ENCODE assay signal across 8 mouse cellular contexts in genomic region chr4:126296617-126297101, GRCm38 (mm10). TPM values are rescaled to one million over a fixed set of nuclear protein-coding genes. Genes with fewer than 3 reads are reported as not detected.
A peak's percentile ranks its signal among the peaks of the same experiment; 100 is the strongest.
DNase-seq lines count a peak whose midpoint lies in the region; ATAC-seq and TF ChIP-seq lines count a peak whose summit lies in the region.

No protein-coding gene starts in this region.

- peak overlapping the region; percentile 68 for H3K9ac ChIP-seq in hindbrain, embryonic 13.5 days
- H3K9ac ChIP-seq in limb, embryonic 15.5 days, result peak overlapping the region; percentile 5; the same call in 1 of the 2 replicates
- peak overlapping the region; percentile 65 for H3K9ac ChIP-seq in midbrain, embryonic 16.5 days (ENCODE audit: low read depth, low read length)

- H3K27ac ChIP-seq in gastrocnemius, adult 2 months, result peak overlapping the region; percentile 81
- H3K27ac ChIP-seq in hindbrain, embryonic 13.5 days, result no peak overlapping the region
- H3K27ac ChIP-seq in limb, embryonic 15.5 days, result peak overlapping the region; percentile 82
- no peak overlapping the region for H3K27ac ChIP-seq in midbrain, embryonic 16.5 days (ENCODE audit: low read length)

- peak; percentile 33 to 37 for DNase-seq in frontal cortex, postnatal 36 days (ENCODE audit: low spot score in 2 of 2)
- DNase-seq in frontal cortex, postnatal 10 days (ENCODE audit: low spot score in 2 of 2), result no peak
- DNase-seq in cerebellum, adult 8-10 months, result peak; percentile 73
- DNase-seq in gastrocnemius, adult 2 months, result peak; percentile 91
- DNase-seq in urinary bladder, postnatal 14 days (ENCODE audit: low spot score), result peak; percentile 74

- under 1% methylated on average over 34 of the region's 34 CpGs for WGBS in hindbrain, embryonic 13.5 days
- WGBS in limb, embryonic 15.5 days, result under 1% methylated on average over 34 of the region's 34 CpGs
- WGBS in midbrain, embryonic 16.5 days, result 2% methylated on average over 34 of the region's 34 CpGs

- H3K4me2 ChIP-seq in hindbrain, embryonic 13.5 days, result peak overlapping the region; percentile 67
- H3K4me2 ChIP-seq in limb, embryonic 15.5 days, result peak overlapping the region; percentile 51
- peak overlapping the region; percentile 71 for H3K4me2 ChIP-seq in midbrain, embryonic 16.5 days (ENCODE audit: low read length)

- intact Hi-C loops in gastrocnemius, adult 2 months (cut with DNase I), result no loop called here

- H3K36me3 ChIP-seq in hindbrain, embryonic 13.5 days, result no peaks in the 10 kb centered on the region
- peaks cover 12% of the 10 kb centered on the region; the same call in 1 of the 2 replicates for H3K36me3 ChIP-seq in limb, embryonic 15.5 days
- H3K36me3 ChIP-seq in midbrain, embryonic 16.5 days (ENCODE audit: control insufficient read depth, insufficient read depth, low read length), result no peaks in the 10 kb centered on the region

- 0 out of 2 replicates have a peak, but pooled peaks have one; percentile 12 for ATAC-seq in hindbrain, embryonic 13.5 days (ENCODE audit: low FRiP score)
- ATAC-seq in limb, embryonic 15.5 days (ENCODE audit: insufficient number of reproducible peaks, low FRiP score, low TSS enrichment, low read depth), result peak; percentile 28; the same call in 1 of the 2 replicates
- no peak for ATAC-seq in midbrain, embryonic 16.5 days

- TF ChIP-seq CTCF in gastrocnemius, adult 2 months (IDR thresholded peaks at IDR 0.05), result no peak

- H3K4me1 ChIP-seq in hindbrain, embryonic 13.5 days (replicated peaks), result peaks cover 24% of the 10 kb centered on the region
- peaks cover 50% of the 10 kb centered on the region for H3K4me1 ChIP-seq in limb, embryonic 15.5 days
- peaks cover 17% of the 10 kb centered on the region for H3K4me1 ChIP-seq in midbrain, embryonic 16.5 days (ENCODE audit: control insufficient read depth, insufficient read depth, low read length)

- H3K9me3 ChIP-seq in hindbrain, embryonic 13.5 days, result no peaks in the 10 kb centered on the region
- no peaks in the 10 kb centered on the region for H3K9me3 ChIP-seq in limb, embryonic 15.5 days
- H3K9me3 ChIP-seq in midbrain, embryonic 16.5 days (replicated peaks; ENCODE audit: control insufficient read depth, low read length, poor library complexity, severe bottlenecking), result no peaks in the 10 kb centered on the region

- H3K27me3 ChIP-seq in hindbrain, embryonic 13.5 days, result peaks cover 75% of the 10 kb centered on the region
- peaks cover 26% of the 10 kb centered on the region for H3K27me3 ChIP-seq in limb, embryonic 15.5 days
- peaks cover 42% of the 10 kb centered on the region for H3K27me3 ChIP-seq in midbrain, embryonic 16.5 days (ENCODE audit: control insufficient read depth, insufficient read depth, low read depth, low read length)

- peak overlapping the region; percentile 58 for H3K4me3 ChIP-seq in gastrocnemius, adult 2 months
- peak overlapping the region; percentile 38 for H3K4me3 ChIP-seq in hindbrain, embryonic 13.5 days
- peak overlapping the region; percentile 24 for H3K4me3 ChIP-seq in limb, embryonic 15.5 days
- peak overlapping the region; percentile 34 for H3K4me3 ChIP-seq in midbrain, embryonic 16.5 days (ENCODE audit: low read depth, low read length)

RNA-seq across cellular contexts. Expression of gene Col8a2, which starts 10.1 kb away (rescaled TPM):
- 1 to 10 TPM in 1 of 2 experiments, under 1 TPM in 1; 0.74 to 6.0 TPM for total RNA-seq in gastrocnemius, adult 2 months (2021)
- 7.6 and 10.1 TPM in 2 replicates for polyA plus RNA-seq in hindbrain, embryonic 13.5 days (2015; fragmentation: Nextera tagmentation; extraction: Ambion mirVana)
- 71.2 and 79.7 TPM in 2 replicates for polyA plus RNA-seq in limb, embryonic 15.5 days (2015; fragmentation: Nextera tagmentation; extraction: Ambion mirVana)
- polyA plus RNA-seq in midbrain, embryonic 16.5 days (2015; fragmentation: Nextera tagmentation; extraction: Ambion mirVana), result 2.2 and 2.5 TPM in 2 replicates

RNA-seq across cellular contexts. Expression of gene Adprhl2, which starts 24.8 kb away (rescaled TPM):
- 1 to 10 TPM; 9.3 to 9.5 TPM for total RNA-seq in gastrocnemius, adult 2 months (2021)
- 78.2 and 81.6 TPM in 2 replicates for polyA plus RNA-seq in hindbrain, embryonic 13.5 days (2015; fragmentation: Nextera tagmentation; extraction: Ambion mirVana)
- 79.2 and 82.9 TPM in 2 replicates for polyA plus RNA-seq in limb, embryonic 15.5 days (2015; fragmentation: Nextera tagmentation; extraction: Ambion mirVana)
- 83.9 and 87.5 TPM in 2 replicates for polyA plus RNA-seq in midbrain, embryonic 16.5 days (2015; fragmentation: Nextera tagmentation; extraction: Ambion mirVana)

RNA-seq across cellular contexts. Expression of gene Tekt2, which starts 28.8 kb away (rescaled TPM):
- total RNA-seq in gastrocnemius, adult 2 months (2021), result under 1 TPM in 1 of 2 experiments, not detected in 1; 0.64 TPM
- polyA plus RNA-seq in hindbrain, embryonic 13.5 days (2015; fragmentation: Nextera tagmentation; extraction: Ambion mirVana), result 7.0 and 8.5 TPM in 2 replicates
- 15.9 and 16.6 TPM in 2 replicates for polyA plus RNA-seq in limb, embryonic 15.5 days (2015; fragmentation: Nextera tagmentation; extraction: Ambion mirVana)
- 15.3 and 17.3 TPM in 2 replicates for polyA plus RNA-seq in midbrain, embryonic 16.5 days (2015; fragmentation: Nextera tagmentation; extraction: Ambion mirVana)

RNA-seq across cellular contexts. Expression of gene Trappc3, which starts 34.5 kb away (rescaled TPM):
- 10 to 100 TPM; 18.6 to 24.3 TPM for total RNA-seq in gastrocnemius, adult 2 months (2021)
- polyA plus RNA-seq in hindbrain, embryonic 13.5 days (2015; fragmentation: Nextera tagmentation; extraction: Ambion mirVana), result 160 and 168 TPM in 2 replicates
- 120 and 128 TPM in 2 replicates for polyA plus RNA-seq in limb, embryonic 15.5 days (2015; fragmentation: Nextera tagmentation; extraction: Ambion mirVana)
- polyA plus RNA-seq in midbrain, embryonic 16.5 days (2015; fragmentation: Nextera tagmentation; extraction: Ambion mirVana), result 193 and 198 TPM in 2 replicates

RNA-seq across cellular contexts. Expression of gene Map7d1, which starts 40.5 kb away (rescaled TPM):
- 100 to 1,000 TPM; 177 to 199 TPM for total RNA-seq in gastrocnemius, adult 2 months (2021)
- polyA plus RNA-seq in hindbrain, embryonic 13.5 days (2015; fragmentation: Nextera tagmentation; extraction: Ambion mirVana), result 79.5 and 81.8 TPM in 2 replicates
- 46.5 and 50.3 TPM in 2 replicates for polyA plus RNA-seq in limb, embryonic 15.5 days (2015; fragmentation: Nextera tagmentation; extraction: Ambion mirVana)
- polyA plus RNA-seq in midbrain, embryonic 16.5 days (2015; fragmentation: Nextera tagmentation; extraction: Ambion mirVana), result 66.1 and 68.2 TPM in 2 replicates

Comparison
In these comparisons a context has a peak if more than half of its experiments do, and no peak if none do; other contexts are left out.
1. DNase-seq: peak in frontal cortex, postnatal 36 days (2 of 2), cerebellum, adult 8-10 months (single experiment), gastrocnemius, adult 2 months (single experiment) and urinary bladder, postnatal 14 days (single experiment); none in frontal cortex, postnatal 10 days (0 of 2).
2. H3K27ac ChIP-seq: peak in gastrocnemius, adult 2 months (single experiment) and limb, embryonic 15.5 days (single experiment); none in hindbrain, embryonic 13.5 days (single experiment) and midbrain, embryonic 16.5 days (single experiment).
3. H3K9ac ChIP-seq: peak in every context shown above with its lines; median percentile 68 in hindbrain, embryonic 13.5 days; 65 in midbrain, embryonic 16.5 days; 5 in limb, embryonic 15.5 days.
4. Peak in every context shown above with its lines, with median percentiles within 50 percentile points of each other: H3K4me3 ChIP-seq and H3K4me2 ChIP-seq.